Mouse (Mus musculus): Measurements from ENCODE around the gene Rnf151. TPM values are rescaled to one million over a fixed set of nuclear protein-coding genes. Genes with fewer than 3 reads are reported as not detected.

Gene Rnf151
- total and polyA plus RNA-seq, 3 experiments: 0.68 TPM; not detected in 2

Other genes with a start within 250 kb of the Rnf151 start
Only the 30 nearest of the 33 such genes appear.
- 10 to 100 TPM in 1 of 2 experiments, 1 to 10 TPM in 1; 8.5 to 10.7 TPM for gene Mlst8, start 239.0 kb downstream of the Rnf151 start, total RNA-seq (2021)
- 28.1 and 42.0 TPM in 2 replicates for gene Mlst8, start 239.0 kb downstream of the Rnf151 start, polyA plus RNA-seq (2012; rRNA removed)
- under 1 TPM; 0.16 to 0.55 TPM for gene Caskin1, start 229.5 kb downstream of the Rnf151 start, total RNA-seq (2021)
- gene Caskin1, start 229.5 kb downstream of the Rnf151 start, polyA plus RNA-seq (2012; rRNA removed): 0.23 and 0.45 TPM in 2 replicates
- gene Traf7, start 190.1 kb downstream of the Rnf151 start, total RNA-seq (2021): 10 to 100 TPM; 41.9 to 46.5 TPM
- gene Traf7, start 190.1 kb downstream of the Rnf151 start, polyA plus RNA-seq (2012; rRNA removed): 93.4 and 109 TPM in 2 replicates
- under 1 TPM in 1 of 2 experiments, not detected in 1; 0.39 TPM for gene Rab26, start 183.9 kb downstream of the Rnf151 start, total RNA-seq (2021)
- gene Rab26, start 183.9 kb downstream of the Rnf151 start, polyA plus RNA-seq (2012; rRNA removed): 0.10 and 0.12 TPM in 2 replicates
- gene Pkd1, start 168.2 kb downstream of the Rnf151 start, total RNA-seq (2021): 10 to 100 TPM; 35.6 to 36.2 TPM
- gene Pkd1, start 168.2 kb downstream of the Rnf151 start, polyA plus RNA-seq (2012; rRNA removed): 48.5 and 59.9 TPM in 2 replicates
- gene Tsc2, start 85.4 kb downstream of the Rnf151 start, total RNA-seq (2021): 100 to 1,000 TPM; 104 to 110 TPM
- 178 and 194 TPM in 2 replicates for gene Tsc2, start 85.4 kb downstream of the Rnf151 start, polyA plus RNA-seq (2012; rRNA removed)
- gene Nthl1, start 85.4 kb downstream of the Rnf151 start, total RNA-seq (2021): 1 to 10 TPM; 2.9 to 3.4 TPM
- gene Nthl1, start 85.4 kb downstream of the Rnf151 start, polyA plus RNA-seq (2012; rRNA removed): 4.4 and 7.0 TPM in 2 replicates
- gene Slc9a3r2, start 67.7 kb downstream of the Rnf151 start, total RNA-seq (2021): 100 to 1,000 TPM in 1 of 2 experiments, 10 to 100 TPM in 1; 100.0 to 110 TPM
- 125 and 147 TPM in 2 replicates for gene Slc9a3r2, start 67.7 kb downstream of the Rnf151 start, polyA plus RNA-seq (2012; rRNA removed)
- not detected for gene Npw, start 59.6 kb downstream of the Rnf151 start, total RNA-seq (2021)
- gene Npw, start 59.6 kb downstream of the Rnf151 start, polyA plus RNA-seq (2012; rRNA removed): not detected in 2 replicates
- gene Zfp598, start 48.4 kb downstream of the Rnf151 start, total RNA-seq (2021): 10 to 100 TPM; 17.4 to 17.5 TPM
- 28.1 and 29.9 TPM in 2 replicates for gene Zfp598, start 48.4 kb downstream of the Rnf151 start, polyA plus RNA-seq (2012; rRNA removed)
- under 1 TPM; 0.16 to 0.30 TPM for gene Syngr3, start 28.1 kb downstream of the Rnf151 start, total RNA-seq (2021)
- gene Syngr3, start 28.1 kb downstream of the Rnf151 start, polyA plus RNA-seq (2012; rRNA removed): 0.43 and 1.00 TPM in 2 replicates
- 10 to 100 TPM; 20.3 to 21.5 TPM for gene Gfer, start 21.9 kb downstream of the Rnf151 start, total RNA-seq (2021)
- gene Gfer, start 21.9 kb downstream of the Rnf151 start, polyA plus RNA-seq (2012; rRNA removed): 14.0 and 14.6 TPM in 2 replicates
- gene Noxo1, start 21.8 kb downstream of the Rnf151 start, total RNA-seq (2021): 1 to 10 TPM in 1 of 2 experiments, under 1 TPM in 1; 0.65 to 1.0 TPM
- gene Noxo1, start 21.8 kb downstream of the Rnf151 start, polyA plus RNA-seq (2012; rRNA removed): 2.4 and 4.5 TPM in 2 replicates
- 10 to 100 TPM; 17.4 to 19.4 TPM for gene Tbl3, start 10.4 kb downstream of the Rnf151 start, total RNA-seq (2021)
- 34.2 and 39.2 TPM in 2 replicates for gene Tbl3, start 10.4 kb downstream of the Rnf151 start, polyA plus RNA-seq (2012; rRNA removed)
- gene Rps2, start 53 bp upstream of the Rnf151 start, total RNA-seq (2021): 100 to 1,000 TPM; 675 to 722 TPM
- 2,277 and 2,346 TPM in 2 replicates for gene Rps2, start 53 bp upstream of the Rnf151 start, polyA plus RNA-seq (2012; rRNA removed)
- 100 to 1,000 TPM; 916 to 992 TPM for gene Ndufb10, start 6.4 kb upstream of the Rnf151 start, total RNA-seq (2021)
- 1,269 and 1,412 TPM in 2 replicates for gene Ndufb10, start 6.4 kb upstream of the Rnf151 start, polyA plus RNA-seq (2012; rRNA removed)
- gene Rpl3l, start 9.8 kb upstream of the Rnf151 start, total RNA-seq (2021): 100 to 1,000 TPM; 386 to 472 TPM
- 213 and 215 TPM in 2 replicates for gene Rpl3l, start 9.8 kb upstream of the Rnf151 start, polyA plus RNA-seq (2012; rRNA removed)
- 100 to 1,000 TPM; 154 to 178 TPM for gene Msrb1, start 18.6 kb upstream of the Rnf151 start, total RNA-seq (2021)
- gene Msrb1, start 18.6 kb upstream of the Rnf151 start, polyA plus RNA-seq (2012; rRNA removed): 155 and 164 TPM in 2 replicates
- not detected for gene Hs3st6, start 34.9 kb upstream of the Rnf151 start, total RNA-seq (2021)
- gene Hs3st6, start 34.9 kb upstream of the Rnf151 start, polyA plus RNA-seq (2012; rRNA removed): 0.10 TPM in 1 of 2 replicates, not detected in the other
- under 1 TPM; 0.14 to 0.18 TPM for gene Meiob, start 86.2 kb upstream of the Rnf151 start, total RNA-seq (2021)
- gene Meiob, start 86.2 kb upstream of the Rnf151 start, polyA plus RNA-seq (2012; rRNA removed): not detected in 2 replicates
- gene Hagh, start 122.1 kb upstream of the Rnf151 start, total RNA-seq (2021): 10 to 100 TPM; 85.8 to 89.5 TPM
- 126 and 133 TPM in 2 replicates for gene Hagh, start 122.1 kb upstream of the Rnf151 start, polyA plus RNA-seq (2012; rRNA removed)
- gene Fahd1, start 132.3 kb upstream of the Rnf151 start, total RNA-seq (2021): 10 to 100 TPM; 80.3 to 81.5 TPM
- gene Fahd1, start 132.3 kb upstream of the Rnf151 start, polyA plus RNA-seq (2012; rRNA removed): 42.7 and 50.8 TPM in 2 replicates
- 10 to 100 TPM; 11.7 to 12.7 TPM for gene Igfals, start 147.9 kb upstream of the Rnf151 start, total RNA-seq (2021)
- gene Igfals, start 147.9 kb upstream of the Rnf151 start, polyA plus RNA-seq (2012; rRNA removed): 6.4 and 9.2 TPM in 2 replicates
- 10 to 100 TPM; 18.2 to 22.7 TPM for gene Nubp2, start 168.3 kb upstream of the Rnf151 start, total RNA-seq (2021)
- gene Nubp2, start 168.3 kb upstream of the Rnf151 start, polyA plus RNA-seq (2012; rRNA removed): 17.8 and 17.9 TPM in 2 replicates
- gene Spsb3, start 168.6 kb upstream of the Rnf151 start, total RNA-seq (2021): 10 to 100 TPM; 30.4 to 33.8 TPM
- 47.0 and 66.2 TPM in 2 replicates for gene Spsb3, start 168.6 kb upstream of the Rnf151 start, polyA plus RNA-seq (2012; rRNA removed)
- 10 to 100 TPM; 16.9 to 18.3 TPM for gene Eme2, start 177.0 kb upstream of the Rnf151 start, total RNA-seq (2021)
- 19.3 and 20.3 TPM in 2 replicates for gene Eme2, start 177.0 kb upstream of the Rnf151 start, polyA plus RNA-seq (2012; rRNA removed)
- gene Mrps34, start 177.1 kb upstream of the Rnf151 start, total RNA-seq (2021): 100 to 1,000 TPM in 1 of 2 experiments, 10 to 100 TPM in 1; 95.6 to 102 TPM
- gene Mrps34, start 177.1 kb upstream of the Rnf151 start, polyA plus RNA-seq (2012; rRNA removed): 102 and 133 TPM in 2 replicates
- 10 to 100 TPM; 30.7 to 37.7 TPM for gene Nme3, start 178.4 kb upstream of the Rnf151 start, total RNA-seq (2021)
- gene Nme3, start 178.4 kb upstream of the Rnf151 start, polyA plus RNA-seq (2012; rRNA removed): 46.4 and 55.2 TPM in 2 replicates
- gene Mapk8ip3, start 218.9 kb upstream of the Rnf151 start, total RNA-seq (2021): 10 to 100 TPM; 60.0 to 67.9 TPM
- 74.4 and 105 TPM in 2 replicates for gene Mapk8ip3, start 218.9 kb upstream of the Rnf151 start, polyA plus RNA-seq (2012; rRNA removed)
- gene Jpt2, start 242.6 kb upstream of the Rnf151 start, total RNA-seq (2021): 1 to 10 TPM; 9.2 TPM
- gene Jpt2, start 242.6 kb upstream of the Rnf151 start, polyA plus RNA-seq (2012; rRNA removed): 4.3 and 5.7 TPM in 2 replicates